Mouse (Mus musculus): ENCODE measurements around the gene Ipo11. TPM values are rescaled to one million over a fixed set of nuclear protein-coding genes. Genes with fewer than 3 reads are reported as not detected.

Gene Ipo11
- polyA plus RNA-seq, 1 experiment from 2014 or later, result 12.0 TPM

- Histone ChIP-seq H3K4me1 (replicated peaks; ENCODE audit: control insufficient read depth, insufficient read depth, low read length) (no peaks in the 10 kb centered on the region), H3K4me3 (ENCODE audit: low read depth, low read length) (no peak overlapping the region), H3K27me3 (replicated peaks; ENCODE audit: control insufficient read depth, insufficient read depth, low read length) (no peaks in the 10 kb centered on the region), H3K9me3 (ENCODE audit: control insufficient read depth) (no peaks in the 10 kb centered on the region), H3K36me3 (ENCODE audit: control insufficient read depth, insufficient read depth) (no peaks in the 10 kb centered on the region), H3K9ac (ENCODE audit: low read depth, low read length) (no peak overlapping the region), H3K27ac (ENCODE audit: low read depth, low read length) (no peak overlapping the region), H3K4me2 (replicated peaks; ENCODE audit: low read depth) (no peak overlapping the region)
- TF ChIP-seq CTCF (IDR thresholded peaks at IDR 0.05; ENCODE audit: low read depth), result no peak
- 78% methylated on average over 5 of the region's 5 CpGs for WGBS
- no peak for ATAC-seq
Measured at GRCm38 (mm10) chr13:106755892-106756291, 180.9 kb downstream of the Ipo11 start.

DNA sequence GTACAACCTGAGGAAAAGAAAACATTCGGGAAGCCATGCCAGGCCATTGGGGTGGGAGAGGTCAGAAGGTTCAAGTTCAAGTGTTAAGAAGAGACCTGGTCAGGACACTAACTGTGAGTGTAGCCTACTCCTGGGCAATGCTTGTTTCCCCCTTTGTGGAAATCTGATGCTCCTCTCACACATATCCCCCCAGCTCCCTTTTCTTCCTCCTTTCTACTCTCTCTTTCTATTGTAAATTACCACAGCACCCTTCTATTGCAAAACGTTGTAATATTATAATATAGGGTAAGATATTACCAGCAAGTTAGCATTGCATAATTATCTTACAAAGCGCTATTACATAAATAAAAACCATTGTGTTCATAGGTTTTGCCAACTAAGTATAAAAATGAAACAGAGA lies 182.5 kb downstream of the Ipo11 start:
- Histone ChIP-seq H3K27me3 (replicated peaks; ENCODE audit: control insufficient read depth, insufficient read depth, low read length) (no peaks in the 10 kb centered on the region), H3K4me1 (replicated peaks; ENCODE audit: control insufficient read depth, insufficient read depth, low read length) (no peaks in the 10 kb centered on the region), H3K36me3 (ENCODE audit: control insufficient read depth, insufficient read depth) (no peaks in the 10 kb centered on the region), H3K4me2 (replicated peaks; ENCODE audit: low read depth) (no peak overlapping the region), H3K9me3 (ENCODE audit: control insufficient read depth) (no peaks in the 10 kb centered on the region), H3K27ac (ENCODE audit: low read depth, low read length) (no peak overlapping the region), H3K4me3 (ENCODE audit: low read depth, low read length) (no peak overlapping the region), H3K9ac (ENCODE audit: low read depth, low read length) (no peak overlapping the region)
- no peak for ATAC-seq
- WGBS, result 82% methylated on average over 3 of the region's 3 CpGs
- no peak for TF ChIP-seq CTCF (IDR thresholded peaks at IDR 0.05; ENCODE audit: low read depth)

GRCm38 (mm10) chr13:106751951-106752350 lies 184.8 kb downstream of the Ipo11 start:
- Histone ChIP-seq H3K9ac (ENCODE audit: low read depth, low read length) (no peak overlapping the region), H3K4me1 (replicated peaks; ENCODE audit: control insufficient read depth, insufficient read depth, low read length) (no peaks in the 10 kb centered on the region), H3K36me3 (ENCODE audit: control insufficient read depth, insufficient read depth) (no peaks in the 10 kb centered on the region), H3K27ac (ENCODE audit: low read depth, low read length) (no peak overlapping the region), H3K9me3 (ENCODE audit: control insufficient read depth) (no peaks in the 10 kb centered on the region), H3K4me3 (ENCODE audit: low read depth, low read length) (no peak overlapping the region), H3K27me3 (replicated peaks; ENCODE audit: control insufficient read depth, insufficient read depth, low read length) (no peaks in the 10 kb centered on the region), H3K4me2 (replicated peaks; ENCODE audit: low read depth) (no peak overlapping the region)
- 78% methylated on average over 1 of the region's 1 CpGs for WGBS
- no peak for TF ChIP-seq CTCF (IDR thresholded peaks at IDR 0.05; ENCODE audit: low read depth)
- ATAC-seq, result no peak

GRCm38 (mm10) chr13:106746823-106747222 lies 189.9 kb downstream of the Ipo11 start:
- no peaks in the 10 kb centered on the region for H3K27me3 ChIP-seq (replicated peaks; ENCODE audit: control insufficient read depth, insufficient read depth, low read length)
- no peak overlapping the region for H3K4me3 ChIP-seq (ENCODE audit: low read depth, low read length)
- H3K27ac ChIP-seq (ENCODE audit: low read depth, low read length), result no peak overlapping the region
- WGBS, result 63% methylated on average over 5 of the region's 5 CpGs
- H3K4me2 ChIP-seq (replicated peaks; ENCODE audit: low read depth), result no peak overlapping the region
- no peaks in the 10 kb centered on the region for H3K9me3 ChIP-seq (ENCODE audit: control insufficient read depth)
- H3K4me1 ChIP-seq (replicated peaks; ENCODE audit: control insufficient read depth, insufficient read depth, low read length), result no peaks in the 10 kb centered on the region
- no peaks in the 10 kb centered on the region for H3K36me3 ChIP-seq (ENCODE audit: control insufficient read depth, insufficient read depth)
- ATAC-seq, result no peak
- no peak overlapping the region for H3K9ac ChIP-seq (ENCODE audit: low read depth, low read length)
- no peak for TF ChIP-seq CTCF (IDR thresholded peaks at IDR 0.05; ENCODE audit: low read depth)

GRCm38 (mm10) chr13:106745201-106745600 lies 191.6 kb downstream of the Ipo11 start:
- Histone ChIP-seq H3K4me3 (ENCODE audit: low read depth, low read length) (no peak overlapping the region), H3K4me1 (replicated peaks; ENCODE audit: control insufficient read depth, insufficient read depth, low read length) (no peaks in the 10 kb centered on the region), H3K27me3 (replicated peaks; ENCODE audit: control insufficient read depth, insufficient read depth, low read length) (no peaks in the 10 kb centered on the region), H3K27ac (ENCODE audit: low read depth, low read length) (no peak overlapping the region), H3K36me3 (ENCODE audit: control insufficient read depth, insufficient read depth) (no peaks in the 10 kb centered on the region), H3K9me3 (ENCODE audit: control insufficient read depth) (no peaks in the 10 kb centered on the region), H3K9ac (ENCODE audit: low read depth, low read length) (no peak overlapping the region), H3K4me2 (replicated peaks; ENCODE audit: low read depth) (no peak overlapping the region)
- TF ChIP-seq CTCF (IDR thresholded peaks at IDR 0.05; ENCODE audit: low read depth), result no peak
- WGBS, result 37% methylated on average over 6 of the region's 6 CpGs
- no peak for ATAC-seq

Other genes with a start within 250 kb of the Ipo11 start
- 10.1 and 11.6 TPM in 2 replicates for gene Dimt1, start 10.2 kb upstream of the Ipo11 start, polyA plus RNA-seq (2015; fragmentation: Nextera tagmentation; extraction: Ambion mirVana)
- 20.6 and 23.1 TPM in 2 replicates for gene Kif2a, start 85.2 kb upstream of the Ipo11 start, polyA plus RNA-seq (2015; fragmentation: Nextera tagmentation; extraction: Ambion mirVana)